Mouse (Mus musculus): ENCODE measurements around the gene Fbxo6. TPM values are rescaled to one million over a fixed set of nuclear protein-coding genes. Genes with fewer than 3 reads are reported as not detected.
"Not testable (repeated sequence)": the region's sequence is repeated elsewhere in the genome, so short reads cannot be mapped to it uniquely, and the experiment has no call there.

Fbxo6 gene
- 13.9 and 16.1 TPM in 2 replicates for polyA plus RNA-seq (2016; fragmentation: Nextera tagmentation; extraction: Ambion mirVana)

- Histone ChIP-seq H3K27ac (peak within 1 kb of the TSS; percentile 81), H3K4me1 (peaks cover 6% of the 10 kb centered on the region; the same call in 1 of the 2 replicates), H3K27me3 (replicated peaks) (no peaks in the 10 kb centered on the region), H3K9me3 (no peaks in the 10 kb centered on the region), H3K4me2 (replicated peaks) (peak within 1 kb of the TSS; percentile 97), H3K36me3 (peaks cover 50% of the 10 kb centered on the region), H3K9ac (peak within 1 kb of the TSS; percentile 79), H3K4me3 (peak within 1 kb of the TSS; percentile 60)
- ATAC-seq (ENCODE audit: low FRiP score, low read depth) = peak; percentile 90
- WGBS = 2% methylated on average over 67 of the region's 67 CpGs
Observed at GRCm38 (mm10) chr4:148151267-148152168, at the start of gene Fbxo6. Gene Fbxo6 (minus strand): TSS chr4:148152140.

GRCm38 (mm10) chr4:148198721-148199120 lies 46.8 kb upstream of the Fbxo6 start:
- Histone ChIP-seq H3K27me3 (replicated peaks) (0 out of 2 replicates have a peak, but pooled peaks cover 6% of the 10 kb centered on the region), H3K9ac (no peak overlapping the region), H3K9me3 (no peaks in the 10 kb centered on the region), H3K36me3 (no peaks in the 10 kb centered on the region), H3K27ac (no peak overlapping the region), H3K4me1 (0 out of 2 replicates have a peak, but pooled peaks cover 12% of the 10 kb centered on the region), H3K4me3 (no peak overlapping the region), H3K4me2 (replicated peaks) (peak overlapping the region; percentile 25; the same call in 1 of the 2 replicates)
- 16% methylated on average over 10 of the region's 10 CpGs for WGBS
- ATAC-seq (ENCODE audit: low FRiP score, low read depth) = no peak

GRCm38 (mm10) chr4:148194400-148194799 lies 42.5 kb upstream of the Fbxo6 start:
- no peaks in the 10 kb centered on the region for H3K9me3 ChIP-seq
- 0 out of 2 replicates have a peak, but pooled peaks cover 6% of the 10 kb centered on the region for H3K27me3 ChIP-seq (replicated peaks)
- H3K4me1 ChIP-seq = 0 out of 2 replicates have a peak, but pooled peaks cover 10% of the 10 kb centered on the region
- no peak for ATAC-seq (ENCODE audit: low FRiP score, low read depth)
- no peak overlapping the region for H3K4me2 ChIP-seq (replicated peaks)
- no peaks in the 10 kb centered on the region for H3K36me3 ChIP-seq
- H3K9ac ChIP-seq = no peak overlapping the region
- no peak overlapping the region for H3K4me3 ChIP-seq
- no peak overlapping the region for H3K27ac ChIP-seq

DNA sequence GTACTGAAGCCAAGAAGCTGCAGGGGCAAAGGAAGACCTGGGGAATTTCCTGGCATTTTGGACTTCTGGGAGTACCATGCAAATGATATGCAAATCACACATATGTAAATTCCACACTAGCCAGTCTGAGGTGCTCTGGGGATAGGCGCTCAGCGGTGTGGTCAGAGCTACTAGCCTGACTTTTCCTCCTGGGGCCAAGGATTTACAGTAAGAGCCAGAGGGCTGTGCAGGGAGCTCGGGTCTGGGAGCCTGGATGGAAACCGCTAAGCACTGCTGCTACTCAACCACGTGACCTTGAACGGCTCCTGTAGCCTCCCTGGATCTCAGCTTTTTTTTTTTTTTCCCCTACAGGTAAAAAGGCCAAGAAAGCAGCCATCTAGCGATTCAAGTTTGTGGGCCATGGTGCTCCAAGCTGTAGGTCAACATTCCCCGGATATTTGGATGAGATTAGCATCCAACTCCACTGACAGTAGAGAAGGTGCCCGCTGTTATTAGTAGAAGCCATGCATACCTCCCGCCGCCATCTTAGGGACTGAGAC lies 40.8 kb upstream of the Fbxo6 start:
- H3K36me3 ChIP-seq = no peaks in the 10 kb centered on the region
- H3K9me3 ChIP-seq = no peaks in the 10 kb centered on the region
- no peak overlapping the region for H3K27ac ChIP-seq
- ATAC-seq (ENCODE audit: low FRiP score, low read depth) = peak; percentile 37; the same call in 1 of the 2 replicates
- WGBS = 30% methylated on average over 11 of the region's 11 CpGs
- H3K4me2 ChIP-seq (replicated peaks) = no peak overlapping the region
- H3K27me3 ChIP-seq (replicated peaks) = no peaks in the 10 kb centered on the region
- 0 out of 2 replicates have a peak, but pooled peaks cover 2% of the 10 kb centered on the region for H3K4me1 ChIP-seq
- no peak overlapping the region for H3K9ac ChIP-seq
- H3K4me3 ChIP-seq = no peak overlapping the region

DNA sequence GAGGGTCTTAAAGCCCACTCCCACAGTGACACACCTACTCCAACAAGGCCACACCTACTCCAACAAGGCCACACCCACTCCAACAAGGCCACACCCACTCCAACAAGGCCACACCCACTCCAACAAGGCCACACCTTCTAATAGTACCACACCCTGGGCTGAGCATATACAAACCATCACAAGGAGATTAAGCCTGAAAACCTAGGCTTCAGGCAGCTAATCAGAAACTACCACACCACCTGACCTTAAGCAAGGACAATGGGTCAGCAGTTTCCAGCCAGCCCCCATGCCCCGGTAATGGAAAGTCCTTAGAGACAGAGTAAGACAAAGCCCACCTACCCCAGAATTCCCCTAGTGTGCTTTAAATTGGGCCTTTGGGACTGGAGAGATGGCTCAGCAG lies 36.8 kb upstream of the Fbxo6 start:
- not testable (repeated sequence) for H3K27ac ChIP-seq; H3K4me1 ChIP-seq; H3K9ac ChIP-seq; H3K9me3 ChIP-seq; H3K36me3 ChIP-seq; H3K4me2 ChIP-seq (replicated peaks); H3K27me3 ChIP-seq (replicated peaks); ATAC-seq (ENCODE audit: low FRiP score, low read depth); H3K4me3 ChIP-seq
- 88% methylated on average over 1 of the region's 1 CpGs for whole genome bisulfite sequencing

DNA sequence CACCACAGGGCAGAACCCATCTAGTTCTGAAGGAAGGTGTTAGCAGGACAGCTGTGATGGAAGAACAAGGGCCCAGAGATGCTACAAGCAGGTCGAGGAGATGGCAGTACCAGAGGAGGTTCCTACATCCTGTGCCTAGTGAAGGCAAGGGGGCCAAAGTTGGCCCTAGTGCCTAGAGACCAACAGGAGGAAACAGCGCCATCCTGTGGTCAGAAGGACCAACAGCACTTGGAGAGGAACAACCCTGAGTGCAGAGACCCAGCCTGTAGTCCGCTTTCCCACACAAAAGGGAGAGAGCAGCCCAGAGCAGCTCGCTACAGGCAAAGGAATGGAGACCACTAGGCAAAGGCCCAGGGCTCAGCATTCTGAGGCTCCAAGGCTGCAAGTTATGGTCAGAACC lies 33.9 kb upstream of the Fbxo6 start:
- Histone ChIP-seq H3K9ac (no peak overlapping the region), H3K4me3 (no peak overlapping the region), H3K4me1 (peaks cover 10% of the 10 kb centered on the region; the same call in 1 of the 2 replicates), H3K27me3 (replicated peaks) (no peaks in the 10 kb centered on the region), H3K36me3 (no peaks in the 10 kb centered on the region), H3K4me2 (replicated peaks) (no peak overlapping the region), H3K27ac (no peak overlapping the region), H3K9me3 (no peaks in the 10 kb centered on the region)
- 79% methylated on average over 4 of the region's 4 CpGs for WGBS
- ATAC-seq (ENCODE audit: low FRiP score, low read depth) = no peak

DNA sequence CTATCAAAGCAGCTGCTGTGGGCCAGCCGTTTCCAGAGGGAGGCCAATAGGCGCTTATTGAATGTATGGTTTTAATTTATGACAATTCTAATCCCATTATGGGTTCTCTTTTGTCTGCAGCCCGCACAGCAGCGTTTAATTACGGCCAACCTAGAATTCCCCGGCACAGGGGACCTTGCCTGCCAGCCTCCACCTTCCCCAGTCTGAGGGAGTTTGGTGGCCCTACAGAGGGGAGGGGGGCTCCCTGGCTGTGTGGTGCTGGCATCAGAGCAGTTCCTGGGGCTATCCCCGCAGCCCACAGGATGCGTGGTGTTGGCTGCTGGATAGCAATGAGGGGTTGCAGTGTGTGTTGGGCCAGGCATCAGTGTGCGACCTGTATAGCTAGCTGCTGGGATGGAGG lies 32.6 kb upstream of the Fbxo6 start:
- Histone ChIP-seq H3K9ac (no peak overlapping the region), H3K36me3 (no peaks in the 10 kb centered on the region), H3K27me3 (replicated peaks) (no peaks in the 10 kb centered on the region), H3K4me2 (replicated peaks) (no peak overlapping the region), H3K9me3 (no peaks in the 10 kb centered on the region), H3K4me1 (peaks cover 10% of the 10 kb centered on the region; the same call in 1 of the 2 replicates), H3K4me3 (no peak overlapping the region), H3K27ac (no peak overlapping the region)
- 30% methylated on average over 9 of the region's 9 CpGs for WGBS
- ATAC-seq (ENCODE audit: low FRiP score, low read depth) = no peak

- H3K9ac ChIP-seq = no peak overlapping the region
- H3K9me3 ChIP-seq = no peaks in the 10 kb centered on the region
- ATAC-seq (ENCODE audit: low FRiP score, low read depth) = 0 out of 2 replicates have a peak, but pooled peaks have one; percentile 29
- peaks cover 10% of the 10 kb centered on the region; the same call in 1 of the 2 replicates for H3K4me1 ChIP-seq
- WGBS = 36% methylated on average over 8 of the region's 8 CpGs
- H3K27me3 ChIP-seq (replicated peaks) = no peaks in the 10 kb centered on the region
- H3K4me3 ChIP-seq = no peak overlapping the region
- H3K36me3 ChIP-seq = no peaks in the 10 kb centered on the region
- no peak overlapping the region for H3K27ac ChIP-seq
- no peak overlapping the region for H3K4me2 ChIP-seq (replicated peaks)
Observed at GRCm38 (mm10) chr4:148182363-148182762, 30.4 kb upstream of the Fbxo6 start.

GRCm38 (mm10) chr4:148181483-148181882 lies 29.5 kb upstream of the Fbxo6 start:
- H3K4me1 ChIP-seq = peaks cover 11% of the 10 kb centered on the region
- ATAC-seq (ENCODE audit: low FRiP score, low read depth) = no peak
- H3K27ac ChIP-seq = no peak overlapping the region
- H3K4me3 ChIP-seq = no peak overlapping the region
- no peaks in the 10 kb centered on the region for H3K27me3 ChIP-seq (replicated peaks)
- no peaks in the 10 kb centered on the region for H3K9me3 ChIP-seq
- 89% methylated on average over 12 of the region's 12 CpGs for WGBS
- no peak overlapping the region for H3K9ac ChIP-seq
- H3K36me3 ChIP-seq = no peaks in the 10 kb centered on the region
- H3K4me2 ChIP-seq (replicated peaks) = no peak overlapping the region

DNA sequence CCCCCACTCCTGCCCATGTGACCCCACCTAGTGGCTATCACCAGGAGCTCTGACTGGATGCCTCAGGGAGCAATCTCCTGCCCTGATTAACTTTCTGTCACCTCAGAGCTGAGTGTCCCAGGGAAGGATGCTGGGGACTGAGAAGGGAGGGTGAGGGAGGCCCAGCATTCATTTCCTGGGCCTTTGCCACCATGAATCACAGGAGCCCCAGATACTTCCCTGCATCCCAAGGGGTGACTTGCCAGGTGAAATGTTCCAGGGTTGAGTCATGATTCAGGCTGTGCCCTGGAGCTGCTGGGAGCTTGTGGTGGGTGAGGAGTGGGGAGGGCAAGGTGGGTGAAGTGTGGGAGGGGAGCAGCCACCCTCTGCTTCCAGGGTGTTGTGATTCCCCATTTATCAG lies 25.8 kb upstream of the Fbxo6 start:
- peaks cover 16% of the 10 kb centered on the region for H3K27me3 ChIP-seq (replicated peaks)
- H3K36me3 ChIP-seq = no peaks in the 10 kb centered on the region
- H3K4me1 ChIP-seq = peaks cover 10% of the 10 kb centered on the region; the same call in 1 of the 2 replicates
- no peak overlapping the region for H3K27ac ChIP-seq
- no peak overlapping the region for H3K4me3 ChIP-seq
- no peak overlapping the region for H3K9ac ChIP-seq
- no peak overlapping the region for H3K4me2 ChIP-seq (replicated peaks)
- no peak for ATAC-seq (ENCODE audit: low FRiP score, low read depth)
- no peaks in the 10 kb centered on the region for H3K9me3 ChIP-seq

DNA sequence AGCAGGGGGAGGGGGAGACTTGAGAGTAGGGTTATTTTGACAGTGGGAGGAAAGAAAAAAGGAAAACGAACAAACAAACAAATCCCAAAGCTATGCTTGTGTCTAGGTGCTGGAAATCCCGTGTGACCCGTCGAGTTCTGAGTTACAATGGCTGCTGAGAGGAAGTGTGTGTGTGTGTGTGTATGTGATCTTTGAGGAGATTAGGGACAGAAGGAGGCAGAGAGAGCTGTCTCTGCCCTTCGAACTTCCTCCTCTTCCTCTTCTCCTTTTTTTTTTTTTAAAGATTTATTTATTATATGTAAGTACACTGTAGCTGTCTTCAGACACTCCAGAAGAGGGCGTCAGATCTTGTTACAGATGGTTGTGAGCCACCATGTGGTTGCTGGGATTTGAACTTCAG lies 24.7 kb upstream of the Fbxo6 start:
- H3K9ac ChIP-seq; ATAC-seq (ENCODE audit: low FRiP score, low read depth); H3K36me3 ChIP-seq; H3K27ac ChIP-seq; H3K9me3 ChIP-seq; H3K4me2 ChIP-seq (replicated peaks); H3K4me3 ChIP-seq: not testable (repeated sequence)
- WGBS = 79% methylated on average over 5 of the region's 6 CpGs
- H3K27me3 ChIP-seq (replicated peaks) = peaks cover 24% of the 10 kb centered on the region
- H3K4me1 ChIP-seq = peaks cover 10% of the 10 kb centered on the region; the same call in 1 of the 2 replicates

GRCm38 (mm10) chr4:148174495-148174862 lies 22.5 kb upstream of the Fbxo6 start:
- ATAC-seq (ENCODE audit: low FRiP score, low read depth) = no peak
- H3K9ac ChIP-seq = no peak overlapping the region
- peak overlapping the region; percentile 47 for H3K4me2 ChIP-seq (replicated peaks)
- 15% methylated on average over 12 of the region's 12 CpGs for WGBS
- no peaks in the 10 kb centered on the region for H3K9me3 ChIP-seq
- peaks cover 10% of the 10 kb centered on the region for H3K4me1 ChIP-seq
- peaks cover 28% of the 10 kb centered on the region for H3K27me3 ChIP-seq (replicated peaks)
- H3K4me3 ChIP-seq = no peak overlapping the region
- peak overlapping the region; percentile 47; the same call in 1 of the 2 replicates for H3K27ac ChIP-seq
- H3K36me3 ChIP-seq = no peaks in the 10 kb centered on the region

Measured in neural tube, embryonic 12.5 days (tissue).